Mouse (Mus musculus) layer of hippocampus, adult 2 months (tissue): ENCODE results near the gene Ackr1. TPM values are rescaled to one million over a fixed set of nuclear protein-coding genes. Genes with fewer than 3 reads are reported as not detected.

Experiments used
- DNase-seq, 2 experiments: peaks; one replicate each; pipeline ENCODE4 v3.0.0; 2022; ENCODE audit warnings: low spot score in 2 of 2
- H3K27ac ChIP-seq: fragments of 200-600 bp; 2 replicates; pipeline ENCODE4 v1.8.1; 2022
- H3K4me3 ChIP-seq: fragments of 200-600 bp; 2 replicates; pipeline ENCODE4 v1.8.1; 2022; ENCODE audit warnings: mild to moderate bottlenecking
- CTCF ChIP-seq: fragments of 200-600 bp; conservative IDR thresholded peaks from 2 replicates; pipeline ENCODE4 v1.8.1; 2022; ENCODE audit warnings: antibody characterized with exemption, mild to moderate bottlenecking, moderate library complexity
- total RNA-seq, 2 experiments: library from RNA; stranded (reverse); gene quantifications; 2 replicates each; pipeline ENCODE4 v1.2.3; 2021

The Ackr1 gene
- total RNA-seq, 2 experiments from 2014 or later = 64.5 to 65.9 TPM

GRCm38 (mm10) chr1:173339543-173339942 is 6.0 kb upstream of the Ackr1 start:
- peak in 1 of 2 experiments; percentile 69 for DNase-seq
- no peak overlapping the region for H3K4me3 ChIP-seq
- TF ChIP-seq CTCF = peak; percentile 96
- no peak overlapping the region for H3K27ac ChIP-seq

- no peak for DNase-seq
- TF ChIP-seq CTCF = no peak
- Histone ChIP-seq H3K27ac (peak overlapping the region; percentile 11; the same call in 1 of the 2 replicates), H3K4me3 (no peak overlapping the region)
These were observed 3.5 kb upstream of the Ackr1 start for GRCm38 (mm10) chr1:173337008-173337407.

- DNase-seq = no peak
- peak overlapping the region; percentile 11; the same call in 1 of the 2 replicates for H3K27ac ChIP-seq
- TF ChIP-seq CTCF = no peak
- no peak overlapping the region for H3K4me3 ChIP-seq
These were observed 2.4 kb upstream of the Ackr1 start for GRCm38 (mm10) chr1:173335903-173336302.

GRCm38 (mm10) chr1:173332418-173332817 is 1.1 kb downstream of the Ackr1 start:
- no peak for DNase-seq
- H3K4me3 ChIP-seq = no peak overlapping the region
- no peak for TF ChIP-seq CTCF
- no peak overlapping the region for H3K27ac ChIP-seq

GRCm38 (mm10) chr1:173329743-173330142 is 3.8 kb downstream of the Ackr1 start:
- no peak overlapping the region for H3K27ac ChIP-seq
- DNase-seq = no peak
- no peak for TF ChIP-seq CTCF
- H3K4me3 ChIP-seq = no peak overlapping the region

- H3K27ac ChIP-seq = no peak overlapping the region
- DNase-seq = no peak
- no peak for TF ChIP-seq CTCF
- H3K4me3 ChIP-seq = no peak overlapping the region
These were observed 4.4 kb downstream of the Ackr1 start for GRCm38 (mm10) chr1:173329185-173329584.

GRCm38 (mm10) chr1:173328446-173328845 is 5.1 kb downstream of the Ackr1 start:
- Histone ChIP-seq H3K4me3 (no peak overlapping the region), H3K27ac (no peak overlapping the region)
- no peak for DNase-seq
- no peak for TF ChIP-seq CTCF

- no peak for DNase-seq
- Histone ChIP-seq H3K27ac (no peak overlapping the region), H3K4me3 (no peak overlapping the region)
- no peak for TF ChIP-seq CTCF
These were observed 7.0 kb downstream of the Ackr1 start for GRCm38 (mm10) chr1:173326552-173326951.

GRCm38 (mm10) chr1:173325395-173325794 is 8.2 kb downstream of the Ackr1 start:
- DNase-seq = no peak
- no peak overlapping the region for H3K4me3 ChIP-seq
- no peak for TF ChIP-seq CTCF
- H3K27ac ChIP-seq = no peak overlapping the region

- Histone ChIP-seq H3K4me3 (no peak overlapping the region), H3K27ac (no peak overlapping the region)
- no peak for DNase-seq
- TF ChIP-seq CTCF = no peak
These were observed 8.6 kb downstream of the Ackr1 start for GRCm38 (mm10) chr1:173324961-173325360.

GRCm38 (mm10) chr1:173323839-173324585 is 9.5 kb downstream of the Ackr1 start:
- TF ChIP-seq CTCF = peak; percentile 98
- DNase-seq = peak in 1 of 2 experiments; percentile 60
- no peak overlapping the region for H3K4me3 ChIP-seq
- no peak overlapping the region for H3K27ac ChIP-seq

GRCm38 (mm10) chr1:173322249-173322627 is 11.3 kb downstream of the Ackr1 start:
- no peak for TF ChIP-seq CTCF
- DNase-seq = no peak
- H3K27ac ChIP-seq = no peak overlapping the region
- no peak overlapping the region for H3K4me3 ChIP-seq

GRCm38 (mm10) chr1:173321593-173322248 is 11.8 kb downstream of the Ackr1 start:
- TF ChIP-seq CTCF = no peak
- DNase-seq = no peak
- H3K4me3 ChIP-seq = no peak overlapping the region
- no peak overlapping the region for H3K27ac ChIP-seq
